Mouse (Mus musculus): ENCODE measurements around the gene Olfr157. TPM values are rescaled to one million over a fixed set of nuclear protein-coding genes. Genes with fewer than 3 reads are reported as not detected.

Gene Olfr157
- polyA plus RNA-seq, 1 experiment from 2014 or later, result not detected

- peak; percentile 81 for TF ChIP-seq CTCF (IDR thresholded peaks at IDR 0.05)
- ChIA-PET POLR2A (interaction anchor here (0.5 kb wide), 1 partner anchor 371 kb away, joined by 3 read pairs; no protein-coding TSS in a partner anchor), CTCF (interaction anchor here (1.6 kb wide), 1 partner anchor 235 kb away, joined by 3 read pairs; no protein-coding TSS in a partner anchor)
- DNase-seq (ENCODE audit: low read depth, low spot score) (no peak), ATAC-seq (no peak)
- in situ Hi-C loops (cut with MboI; ENCODE audit: low pct_unique_long_range_greater_than_20kb), result no loop called here
- peaks cover 5% of the 10 kb centered on the region for H3K27me3 ChIP-seq
These were observed 20.9 kb upstream of the Olfr157 start for GRCm38 (mm10) chr4:43860744-43861519.

GRCm38 (mm10) chr4:43859886-43860285 lies 19.9 kb upstream of the Olfr157 start:
- no peak for ATAC-seq
- CTCF ChIA-PET, result interaction anchor here (1.6 kb wide), 1 partner anchor 234 kb away, joined by 3 read pairs; no protein-coding TSS in a partner anchor
- in situ Hi-C loops (cut with MboI; ENCODE audit: low pct_unique_long_range_greater_than_20kb), result no loop called here

GRCm38 (mm10) chr4:43854101-43854500 lies 14.1 kb upstream of the Olfr157 start:
- in situ Hi-C loops (cut with MboI; ENCODE audit: low pct_unique_long_range_greater_than_20kb), result no loop called here
- ATAC-seq (no peak), DNase-seq (ENCODE audit: low read depth, low spot score) (no peak)
- POLR2A ChIA-PET, result no interaction called here
- H3K27me3 ChIP-seq, result peaks cover 5% of the 10 kb centered on the region
- CTCF ChIA-PET, result no interaction called here
- no peak for TF ChIP-seq CTCF (IDR thresholded peaks at IDR 0.05)

More at GRCm38 (mm10) chr4:43859886-43860285, 19.9 kb upstream of the Olfr157 start:
- POLR2A ChIA-PET, result no interaction called here
- peaks cover 5% of the 10 kb centered on the region for H3K27me3 ChIP-seq
- TF ChIP-seq CTCF (IDR thresholded peaks at IDR 0.05), result no peak
- DNase-seq (ENCODE audit: low read depth, low spot score), result no peak

GRCm38 (mm10) chr4:43851265-43851664 lies 11.3 kb upstream of the Olfr157 start, which contains the start of gene Olfr155:
Olfr155 (plus strand) TSS chr4:43851565.
- no peak for TF ChIP-seq CTCF (IDR thresholded peaks at IDR 0.05)
- ATAC-seq (no peak), DNase-seq (ENCODE audit: low read depth, low spot score) (no peak)
- POLR2A ChIA-PET, result no interaction called here
- peaks cover 3% of the 10 kb centered on the region for H3K27me3 ChIP-seq
- in situ Hi-C loops (cut with MboI; ENCODE audit: low pct_unique_long_range_greater_than_20kb), result no loop called here
- CTCF ChIA-PET, result interaction anchor here (0.9 kb wide), 1 partner anchor 14 kb away, joined by 3 read pairs; no protein-coding TSS in a partner anchor

- no peak for ATAC-seq
- POLR2A ChIA-PET, result no interaction called here
These were observed 1.7 kb downstream of the Olfr157 start for GRCm38 (mm10) chr4:43838326-43838725.

GRCm38 (mm10) chr4:43834749-43835148 lies 5.3 kb downstream of the Olfr157 start:
- CTCF ChIA-PET, result interaction anchor here (1.6 kb wide), 1 partner anchor 71 kb away, joined by 4 read pairs; no protein-coding TSS in a partner anchor
- POLR2A ChIA-PET, result no interaction called here
- in situ Hi-C loops (cut with MboI; ENCODE audit: low pct_unique_long_range_greater_than_20kb), result no loop called here
- no peak for TF ChIP-seq CTCF (IDR thresholded peaks at IDR 0.05)
- no peak for ATAC-seq
- no peaks in the 10 kb centered on the region for H3K27me3 ChIP-seq
- no peak for DNase-seq (ENCODE audit: low read depth, low spot score)

More at GRCm38 (mm10) chr4:43838326-43838725, 1.7 kb downstream of the Olfr157 start:
- H3K27me3 ChIP-seq, result no peaks in the 10 kb centered on the region
- CTCF ChIA-PET, result interaction anchor here (1.3 kb wide), 1 partner anchor 13 kb away, joined by 3 read pairs; the partner anchor contains the start of gene Olfr155
- no peak for DNase-seq (ENCODE audit: low read depth, low spot score)
- no peak for TF ChIP-seq CTCF (IDR thresholded peaks at IDR 0.05)
- in situ Hi-C loops (cut with MboI; ENCODE audit: low pct_unique_long_range_greater_than_20kb), result no loop called here

- H3K27me3 ChIP-seq, result no peaks in the 10 kb centered on the region
These were observed 6.2 kb downstream of the Olfr157 start for GRCm38 (mm10) chr4:43833752-43834151.

GRCm38 (mm10) chr4:43832031-43832430 lies 8.0 kb downstream of the Olfr157 start:
- DNase-seq (ENCODE audit: low read depth, low spot score) (no peak), ATAC-seq (no peak)
- CTCF ChIA-PET, result no interaction called here
- H3K27me3 ChIP-seq, result no peaks in the 10 kb centered on the region
- POLR2A ChIA-PET, result no interaction called here
- peak; percentile 37 for TF ChIP-seq CTCF (IDR thresholded peaks at IDR 0.05)
- in situ Hi-C loops (cut with MboI; ENCODE audit: low pct_unique_long_range_greater_than_20kb), result no loop called here

More at GRCm38 (mm10) chr4:43833752-43834151, 6.2 kb downstream of the Olfr157 start:
- POLR2A ChIA-PET, result interaction anchor here (0.7 kb wide), 1 partner anchor 15 kb away, joined by 6 read pairs; no protein-coding TSS in a partner anchor
- DNase-seq (ENCODE audit: low read depth, low spot score), result no peak
- CTCF ChIA-PET, result interaction anchor here (1.2 kb wide), 1 partner anchor 204 kb away, joined by 3 read pairs; no protein-coding TSS in a partner anchor
- ATAC-seq, result no peak
- no peak for TF ChIP-seq CTCF (IDR thresholded peaks at IDR 0.05)
- in situ Hi-C loops (cut with MboI; ENCODE audit: low pct_unique_long_range_greater_than_20kb), result no loop called here

GRCm38 (mm10) chr4:43828806-43829205 lies 11.2 kb downstream of the Olfr157 start:
- H3K27me3 ChIP-seq, result no peaks in the 10 kb centered on the region
- ChIA-PET POLR2A (no interaction called here), CTCF (no interaction called here)
- ATAC-seq (no peak), DNase-seq (ENCODE audit: low read depth, low spot score) (no peak)
- TF ChIP-seq CTCF (IDR thresholded peaks at IDR 0.05), result no peak
- in situ Hi-C loops (cut with MboI; ENCODE audit: low pct_unique_long_range_greater_than_20kb), result no loop called here

- ChIA-PET CTCF (no interaction called here), POLR2A (no interaction called here)
- ATAC-seq (no peak), DNase-seq (ENCODE audit: low read depth, low spot score) (no peak)
- H3K27me3 ChIP-seq, result peaks cover 2% of the 10 kb centered on the region
- TF ChIP-seq CTCF (IDR thresholded peaks at IDR 0.05), result no peak
- in situ Hi-C loops (cut with MboI; ENCODE audit: low pct_unique_long_range_greater_than_20kb), result no loop called here
These were observed 16.1 kb downstream of the Olfr157 start, which contains the start of gene Olfr156 for GRCm38 (mm10) chr4:43823845-43824337. Olfr156 (minus strand) TSS chr4:43823895.
